Mouse (Mus musculus) T-cell, adult 2 months (primary cell): ENCODE results near the gene 1700037H04Rik.

Source experiments
- DNase-seq: peaks from one replicate; pipeline ENCODE4 v3.0.0; 2022; ENCODE audit warnings: low spot score

1700037H04Rik gene

DNA sequence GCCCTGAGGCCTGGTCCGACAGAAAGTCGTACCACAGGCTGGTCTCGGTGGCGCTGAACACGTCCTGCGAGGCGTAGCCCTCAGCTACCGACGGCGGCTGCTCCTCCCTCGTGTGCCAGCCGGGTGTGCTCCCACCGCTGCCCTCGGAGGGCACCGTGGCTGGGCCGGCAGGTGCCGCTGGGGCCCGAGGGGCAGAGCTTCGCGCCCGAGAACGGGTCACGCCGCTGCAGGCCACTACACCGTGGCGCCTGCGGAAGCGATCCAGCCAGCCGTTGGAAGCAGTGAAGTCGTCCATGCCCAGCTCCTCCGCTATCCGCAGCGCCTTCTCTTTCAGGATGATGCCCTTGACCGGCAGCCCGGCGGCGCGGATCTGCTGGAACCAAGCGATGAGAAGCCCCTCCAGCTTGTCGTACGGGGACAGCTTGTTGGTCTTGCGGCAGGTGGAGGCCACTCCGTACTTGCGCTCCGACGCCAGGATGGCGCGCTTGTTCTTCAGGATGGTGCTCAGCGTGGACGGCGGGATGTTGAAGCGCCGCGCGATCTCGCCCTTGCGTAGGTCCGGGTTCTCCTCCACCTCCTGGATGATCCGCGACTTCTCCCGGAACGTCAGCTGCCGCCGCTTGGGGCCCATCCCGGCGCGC is 19.5 kb upstream of the 1700037H04Rik start:
- peak; percentile 41 for DNase-seq

DNA sequence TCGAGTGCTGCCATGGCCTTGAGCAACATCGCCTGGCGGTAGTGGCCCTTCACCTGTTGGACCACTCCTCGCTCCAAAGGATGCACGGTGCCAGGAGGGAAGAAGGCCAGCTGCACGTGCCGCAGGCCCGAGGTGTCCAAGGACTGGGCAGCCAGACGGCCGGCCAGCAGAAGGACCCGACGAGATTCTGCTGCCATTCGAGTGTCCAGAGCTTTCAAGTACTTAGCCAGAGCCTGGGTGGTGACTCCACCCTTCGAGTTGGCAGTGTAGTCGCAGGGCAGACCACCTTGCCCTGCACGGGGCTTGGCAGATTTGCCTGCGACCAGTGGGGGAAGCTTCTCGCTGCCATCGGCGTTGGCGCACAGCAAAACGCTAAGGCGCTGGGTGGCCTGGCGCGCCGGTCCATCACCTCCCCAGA is 19.0 kb upstream of the 1700037H04Rik start:
- DNase-seq: no peak

DNA sequence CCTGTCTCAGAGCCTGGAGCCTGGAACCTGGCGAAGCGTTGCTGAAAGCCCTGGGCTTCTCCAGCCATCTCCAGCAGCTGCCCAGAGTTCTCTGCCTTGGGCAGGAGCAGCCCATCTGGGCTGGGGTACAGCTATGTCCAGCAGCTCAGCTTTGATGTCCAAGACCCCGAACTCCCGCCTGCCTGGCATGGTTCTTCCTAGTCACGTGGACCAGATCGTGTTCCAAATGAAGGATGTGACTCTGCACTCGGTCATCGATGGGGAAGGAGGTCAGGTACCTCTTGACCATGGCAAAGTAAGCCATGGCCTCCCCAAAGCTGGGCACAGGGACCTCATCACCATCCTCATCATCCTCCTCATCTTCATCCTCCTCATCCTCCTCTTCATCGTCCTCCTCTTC is 18.1 kb upstream of the 1700037H04Rik start:
- DNase-seq: no peak

DNA sequence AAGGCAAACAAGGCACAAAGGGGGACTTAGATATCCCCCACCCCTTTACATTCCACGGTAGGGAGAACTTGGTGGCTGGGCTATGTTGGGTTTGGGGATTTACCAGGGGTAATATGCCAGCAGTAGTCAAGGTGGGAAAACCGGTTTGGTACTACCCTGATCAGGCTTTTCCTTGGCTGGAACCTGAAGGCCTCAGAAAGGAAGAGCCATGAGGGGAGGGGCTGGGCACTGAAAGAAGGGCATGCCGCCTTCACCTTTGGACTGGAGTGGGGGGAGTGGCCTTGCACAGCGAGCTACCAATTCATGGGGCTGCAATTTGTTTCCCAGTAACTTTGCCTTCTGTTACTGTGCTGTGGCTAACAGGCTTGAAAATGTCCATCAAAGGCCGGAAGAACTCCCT is 16.6 kb upstream of the 1700037H04Rik start:
- no peak for DNase-seq

DNA sequence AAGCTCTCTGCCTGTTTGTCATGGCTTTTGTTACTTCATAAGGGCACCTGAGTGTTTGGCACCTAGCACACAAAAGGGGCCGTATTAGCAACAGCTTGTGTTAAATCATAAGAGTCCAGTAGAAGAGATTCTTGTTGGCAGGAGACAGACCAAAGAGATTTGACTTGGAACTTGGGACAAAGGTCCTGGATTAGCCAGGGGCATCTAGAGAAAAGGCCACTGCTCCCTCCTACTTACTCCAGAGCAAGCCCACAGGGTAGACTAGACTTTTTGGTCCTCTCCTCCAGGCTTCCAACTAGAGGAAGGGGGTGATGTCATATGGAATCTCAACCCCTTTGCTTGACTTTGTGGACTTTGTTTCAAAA is 16.0 kb upstream of the 1700037H04Rik start:
- DNase-seq: no peak

DNA sequence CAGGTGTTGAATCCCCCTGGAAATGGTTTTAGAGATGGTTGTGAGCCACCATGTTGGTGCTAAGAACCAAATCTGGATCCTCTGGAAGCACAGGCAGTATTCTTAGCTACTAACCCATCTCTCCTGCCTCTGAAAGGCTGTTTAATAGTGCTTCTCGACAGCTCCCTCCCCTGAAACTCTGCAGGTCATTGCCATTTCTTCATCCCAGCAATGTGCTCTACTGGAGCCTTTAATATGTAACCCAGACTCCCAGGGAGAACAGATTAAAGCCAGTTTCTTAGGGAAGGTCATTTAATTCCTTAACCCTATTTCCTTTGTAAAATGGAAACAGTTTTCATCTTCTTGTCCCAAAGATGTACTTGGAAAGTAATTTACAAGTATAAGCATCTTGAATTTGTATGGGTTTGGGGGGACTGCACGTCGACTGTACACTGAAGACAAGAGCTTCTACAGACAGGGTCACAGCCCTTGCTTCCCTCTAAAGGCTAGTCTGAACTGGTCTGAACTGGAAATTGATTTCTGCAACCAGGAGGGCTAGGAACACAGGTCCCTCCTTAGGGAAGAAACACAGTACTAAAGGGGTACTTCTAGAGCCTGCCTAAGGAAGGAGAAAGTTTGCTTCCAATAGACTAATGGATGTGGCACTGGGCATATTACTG is 15.5 kb upstream of the 1700037H04Rik start:
- no peak for DNase-seq

DNA sequence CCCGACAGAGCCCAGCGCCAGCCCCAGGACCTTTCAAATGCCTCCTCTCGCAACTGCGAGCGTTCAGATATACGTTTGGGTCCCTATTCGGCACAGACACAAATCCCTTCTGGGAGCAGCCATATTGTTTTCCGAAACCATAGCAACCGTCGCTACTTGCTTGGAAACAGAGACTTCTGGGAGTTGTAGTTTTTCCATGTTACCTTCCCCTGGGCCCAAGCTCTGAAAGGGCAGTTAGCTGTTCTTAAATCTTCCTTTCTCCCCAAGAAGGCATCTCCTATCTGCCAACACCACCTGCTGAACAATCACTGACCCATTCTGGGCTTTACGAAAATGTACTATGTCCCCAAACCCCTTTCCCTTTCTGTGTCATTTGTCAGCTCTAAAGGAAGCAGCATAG is 14.8 kb upstream of the 1700037H04Rik start:
- peak; percentile 71 for DNase-seq

DNA sequence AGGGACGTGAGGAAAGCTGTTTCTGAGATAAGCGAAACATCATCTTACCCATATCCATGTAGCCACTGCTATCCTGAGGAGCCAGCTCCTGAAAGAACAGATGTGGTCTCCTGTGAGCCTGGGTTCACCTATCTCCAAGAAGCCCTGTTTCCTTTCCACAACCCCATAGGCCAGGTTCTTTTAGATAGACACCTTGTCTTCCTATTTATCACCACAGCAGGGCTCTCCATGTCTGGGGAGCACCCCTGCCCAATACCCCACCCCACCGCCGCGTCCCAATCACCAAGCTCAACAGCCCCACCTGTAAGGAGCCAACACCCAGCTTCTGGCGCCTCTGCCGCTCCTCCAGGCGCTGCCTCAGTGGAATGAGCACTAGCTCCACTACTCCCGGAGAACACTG is 12.4 kb upstream of the 1700037H04Rik start:
- DNase-seq: no peak

DNA sequence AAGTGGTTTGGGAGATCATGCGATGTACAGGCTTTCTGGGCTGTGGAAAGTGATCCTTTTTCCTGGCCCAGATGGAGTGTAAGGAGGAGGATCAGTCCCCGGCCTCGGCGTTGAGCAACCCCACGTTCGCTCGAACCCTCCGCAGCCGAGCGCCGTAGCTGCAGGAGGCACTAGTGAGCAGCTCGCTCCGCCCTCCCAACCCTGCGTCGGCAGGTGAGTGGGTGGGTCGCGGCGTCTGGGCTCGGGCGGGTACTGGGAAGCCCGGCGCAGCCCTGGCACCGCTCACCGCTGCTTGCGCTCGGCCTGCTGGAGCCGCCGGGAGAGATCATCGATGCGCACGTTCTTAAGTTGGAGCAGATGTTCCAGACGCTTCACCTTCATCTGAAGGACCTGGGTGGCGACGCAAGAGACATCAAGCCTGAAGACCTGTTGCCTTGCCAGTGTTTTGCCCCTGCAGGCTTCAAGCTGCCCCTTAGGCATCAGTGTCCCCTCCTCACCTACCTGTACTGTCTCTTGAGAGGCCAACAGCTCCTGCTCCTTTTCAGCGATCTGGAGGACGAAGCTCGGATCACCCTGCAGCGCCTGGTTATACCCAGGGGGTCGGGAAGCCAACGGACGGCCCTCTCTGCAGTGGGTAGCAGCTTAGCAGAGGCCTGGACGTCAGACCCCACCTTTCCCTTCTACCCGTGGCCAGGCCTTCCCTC is 11.7 kb upstream of the 1700037H04Rik start:
- DNase-seq: peak; percentile 58

DNA sequence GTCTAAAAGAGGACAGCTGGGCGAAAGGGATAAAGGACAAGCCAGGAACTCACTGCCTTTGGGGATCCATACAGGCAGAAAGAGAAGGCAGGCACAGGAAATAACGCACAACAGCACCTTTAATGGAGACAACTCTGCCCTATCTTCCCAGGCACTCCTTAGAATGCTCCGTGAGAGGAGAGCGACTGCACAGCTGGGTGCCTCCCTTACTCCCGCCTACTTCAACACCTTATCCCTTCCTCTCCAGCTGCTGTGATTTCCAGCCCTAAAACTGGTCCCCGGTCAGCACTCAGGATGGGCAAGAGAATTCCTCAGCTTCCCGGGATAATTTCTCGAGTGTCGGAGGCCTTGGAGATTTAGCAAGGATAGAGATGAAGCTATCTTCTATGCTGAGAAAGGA is 11.1 kb upstream of the 1700037H04Rik start:
- no peak for DNase-seq

DNA sequence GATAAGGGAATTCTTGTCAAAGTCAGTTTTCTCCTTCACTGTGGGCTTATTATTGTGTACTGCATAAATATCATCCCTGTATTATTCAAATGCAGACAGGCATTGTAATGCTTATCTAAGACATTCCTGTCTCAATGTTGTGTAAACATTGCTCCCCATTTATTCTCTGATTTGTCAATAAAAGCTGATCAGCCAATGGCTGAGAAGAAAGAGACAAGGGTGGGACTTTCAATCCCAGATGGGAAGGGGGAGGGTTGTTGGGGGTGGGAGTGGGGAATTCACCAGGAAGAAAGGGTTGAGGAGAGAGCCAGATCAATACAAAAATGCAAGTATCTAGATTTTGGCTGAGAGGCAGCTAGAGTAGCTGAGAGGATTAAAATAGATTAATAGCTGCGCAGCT is 9.0 kb upstream of the 1700037H04Rik start:
- no peak for DNase-seq

DNA sequence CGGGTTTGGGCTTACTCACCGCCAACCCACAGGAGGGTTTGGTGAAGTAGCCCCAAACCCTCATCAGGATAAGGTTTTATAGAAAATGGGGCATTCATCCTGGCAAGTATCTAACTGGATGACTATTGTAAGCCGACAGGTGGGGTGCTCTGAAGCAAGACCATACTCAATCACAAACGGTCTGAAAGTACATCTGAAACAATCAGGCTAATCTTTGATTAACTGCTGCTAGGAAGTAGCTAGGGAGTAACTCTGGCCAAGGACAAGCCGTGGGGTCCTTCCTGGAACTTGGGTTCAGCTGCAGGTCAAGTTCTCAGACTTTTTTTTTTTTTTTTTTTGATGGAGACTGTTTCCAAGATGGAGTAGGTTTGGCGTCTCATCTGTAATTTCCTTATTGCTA is 8.1 kb upstream of the 1700037H04Rik start:
- no peak for DNase-seq

DNA sequence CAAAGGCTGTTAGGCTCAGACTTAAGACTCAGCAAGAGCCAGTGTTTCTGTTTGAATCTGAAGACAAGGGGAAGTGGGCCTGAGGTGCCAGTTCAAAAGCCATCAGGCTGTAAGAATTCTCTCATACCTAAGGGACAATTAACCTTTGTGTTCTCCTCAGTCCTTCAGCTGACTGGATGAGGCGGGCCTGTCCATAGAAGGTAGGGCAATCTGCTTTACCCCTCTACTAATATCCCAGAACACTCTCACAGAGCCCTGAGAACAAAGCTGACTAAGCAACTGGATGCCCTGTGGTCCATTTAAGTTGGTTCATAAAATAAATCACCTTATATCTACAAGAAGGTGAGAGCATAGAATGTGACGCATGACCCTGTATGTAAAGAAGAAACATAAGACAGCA is 6.3 kb upstream of the 1700037H04Rik start:
- DNase-seq: no peak

DNA sequence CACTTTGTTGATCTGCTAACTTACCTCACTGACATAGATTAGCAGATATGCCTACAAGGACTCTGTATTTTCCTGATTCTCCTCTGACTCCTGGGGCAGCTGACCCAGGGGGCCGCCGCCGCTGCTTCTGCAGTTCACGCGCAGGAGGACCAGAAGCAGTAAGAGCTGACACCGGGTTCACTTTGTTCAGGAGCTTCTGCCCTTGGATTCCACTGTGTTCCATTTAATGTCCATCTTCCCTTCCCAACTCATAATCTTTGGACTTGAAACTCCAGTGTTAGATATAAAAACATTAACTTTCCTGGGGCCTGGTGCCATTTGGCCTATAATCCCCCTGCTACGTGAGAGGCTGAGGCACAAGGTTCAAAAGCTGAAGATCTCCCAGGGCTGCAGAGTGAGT is 4.0 kb upstream of the 1700037H04Rik start:
- no peak for DNase-seq

DNA sequence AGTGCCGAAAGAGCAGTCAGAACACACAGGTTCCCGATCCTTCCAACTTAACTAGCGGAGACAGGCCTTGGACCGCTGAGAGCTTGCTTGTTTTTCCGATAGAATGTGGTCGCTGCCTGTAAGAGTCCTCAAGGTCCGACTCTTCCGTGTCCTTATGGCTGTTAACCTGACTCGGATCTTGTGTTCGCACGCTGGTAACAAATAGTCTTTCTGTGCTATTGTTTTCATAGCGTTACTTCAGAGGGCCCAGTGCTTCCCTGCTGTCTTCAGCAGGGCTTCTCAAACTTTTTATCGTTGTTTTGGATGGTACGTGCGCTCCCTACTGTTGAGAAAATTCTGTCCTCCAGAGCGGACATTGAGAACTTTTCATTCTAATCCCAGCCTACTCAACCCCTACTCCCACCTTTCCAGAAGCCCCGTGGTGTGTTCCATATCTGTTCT is 810 bp upstream of the 1700037H04Rik start:
- DNase-seq: peak; percentile 3

DNA sequence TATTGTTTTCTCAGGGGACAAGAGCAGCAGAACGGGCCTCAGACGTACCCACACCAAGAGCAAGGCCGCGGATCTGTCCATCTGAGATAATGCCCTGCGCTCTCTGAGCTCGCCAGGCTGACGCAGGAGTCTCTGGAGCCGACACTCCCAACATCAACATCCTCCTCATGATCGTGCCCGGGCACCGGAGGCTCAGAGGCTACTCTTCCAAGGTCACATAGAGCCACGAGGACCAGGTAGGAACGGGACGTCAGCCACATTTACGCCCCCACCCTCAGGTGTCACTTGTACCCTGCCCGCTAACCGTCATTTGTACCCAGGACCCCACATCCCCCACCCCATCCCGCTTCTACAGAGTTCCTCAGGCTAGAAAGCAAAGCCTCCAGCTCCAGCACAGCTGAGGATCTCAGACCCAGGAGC is 380 bp downstream of the 1700037H04Rik start:
- no peak for DNase-seq

DNA sequence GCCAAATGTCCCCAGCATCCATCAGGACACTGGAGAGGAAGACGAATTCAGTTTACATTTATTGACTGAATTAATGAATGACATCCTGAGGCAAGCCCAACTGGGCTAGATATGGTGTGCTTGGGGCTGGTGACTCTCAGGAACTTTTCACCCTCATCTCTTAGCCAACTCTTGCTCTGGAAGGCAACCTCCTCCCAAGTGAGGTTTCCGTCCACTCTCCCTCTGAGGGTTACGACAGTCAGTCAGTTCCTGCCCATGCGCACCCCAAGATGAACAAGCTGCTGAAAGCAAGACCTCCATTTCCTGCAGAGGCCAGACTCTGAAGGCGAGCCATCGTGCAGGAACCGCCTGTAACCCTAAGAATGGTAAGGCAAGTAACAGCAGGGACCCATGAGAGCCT is 2.9 kb downstream of the 1700037H04Rik start:
- no peak for DNase-seq

DNA sequence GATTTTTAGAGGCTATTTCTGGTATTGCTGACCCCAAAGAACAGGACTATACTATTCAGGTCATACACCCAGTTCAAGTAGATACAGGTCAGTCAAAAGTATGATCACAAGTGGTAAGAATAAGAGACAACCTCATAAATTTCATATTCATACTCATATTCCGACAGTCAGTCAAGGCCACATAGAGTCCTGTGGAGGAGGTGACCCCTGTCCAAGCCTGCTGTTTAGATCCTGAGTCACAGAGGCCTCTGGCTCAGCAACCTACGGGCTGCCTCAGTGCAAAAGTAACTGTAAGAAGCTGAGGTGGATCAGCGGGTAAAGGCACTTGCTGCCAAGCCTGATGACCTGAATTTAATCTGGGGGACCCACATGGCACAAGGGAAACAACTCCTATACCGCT is 5.8 kb downstream of the 1700037H04Rik start:
- DNase-seq: no peak

DNA sequence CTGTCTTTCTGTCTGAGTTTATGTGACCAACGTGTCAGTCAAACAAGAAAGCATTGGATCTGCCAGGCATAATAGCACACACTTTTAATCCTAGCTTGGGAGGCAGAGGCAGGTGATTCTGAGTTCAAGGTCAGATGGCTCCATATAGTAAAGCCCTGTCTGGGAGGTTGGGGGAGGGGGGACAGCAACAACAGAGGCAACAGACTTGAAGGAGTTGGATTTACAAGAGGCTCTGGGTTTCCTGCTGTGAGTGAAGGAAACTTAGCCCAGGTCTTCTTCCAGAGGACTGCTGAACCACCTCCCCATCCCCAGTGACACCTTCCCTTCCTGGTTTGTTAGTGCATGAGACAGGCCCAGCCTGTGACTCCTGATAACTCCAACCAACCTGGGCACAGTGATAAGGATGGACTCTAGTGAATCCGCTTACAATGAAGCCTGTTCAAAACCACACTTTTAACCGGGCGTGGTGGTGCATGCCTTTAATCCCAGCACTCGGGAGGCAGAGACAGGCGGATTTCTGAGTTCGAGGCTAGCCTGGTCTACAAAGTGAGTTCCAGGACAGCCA is 7.6 kb downstream of the 1700037H04Rik start:
- no peak for DNase-seq

DNA sequence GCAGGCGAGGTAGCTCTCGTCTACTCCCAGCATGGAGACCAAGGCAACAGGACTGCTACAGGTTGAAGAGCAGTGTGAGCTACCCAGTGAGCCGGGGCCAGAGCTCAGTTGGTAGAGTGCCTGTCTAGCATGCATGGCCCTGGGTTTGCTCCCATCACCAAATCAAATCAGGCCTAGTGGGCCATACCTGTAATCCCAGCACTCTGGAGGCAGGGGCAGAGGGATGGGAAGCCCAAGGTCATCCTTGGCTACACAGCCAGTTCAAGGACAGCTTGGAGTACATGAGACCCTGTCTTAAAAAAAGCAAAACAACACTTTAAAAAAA is 10.7 kb downstream of the 1700037H04Rik start:
- DNase-seq: no peak

DNA sequence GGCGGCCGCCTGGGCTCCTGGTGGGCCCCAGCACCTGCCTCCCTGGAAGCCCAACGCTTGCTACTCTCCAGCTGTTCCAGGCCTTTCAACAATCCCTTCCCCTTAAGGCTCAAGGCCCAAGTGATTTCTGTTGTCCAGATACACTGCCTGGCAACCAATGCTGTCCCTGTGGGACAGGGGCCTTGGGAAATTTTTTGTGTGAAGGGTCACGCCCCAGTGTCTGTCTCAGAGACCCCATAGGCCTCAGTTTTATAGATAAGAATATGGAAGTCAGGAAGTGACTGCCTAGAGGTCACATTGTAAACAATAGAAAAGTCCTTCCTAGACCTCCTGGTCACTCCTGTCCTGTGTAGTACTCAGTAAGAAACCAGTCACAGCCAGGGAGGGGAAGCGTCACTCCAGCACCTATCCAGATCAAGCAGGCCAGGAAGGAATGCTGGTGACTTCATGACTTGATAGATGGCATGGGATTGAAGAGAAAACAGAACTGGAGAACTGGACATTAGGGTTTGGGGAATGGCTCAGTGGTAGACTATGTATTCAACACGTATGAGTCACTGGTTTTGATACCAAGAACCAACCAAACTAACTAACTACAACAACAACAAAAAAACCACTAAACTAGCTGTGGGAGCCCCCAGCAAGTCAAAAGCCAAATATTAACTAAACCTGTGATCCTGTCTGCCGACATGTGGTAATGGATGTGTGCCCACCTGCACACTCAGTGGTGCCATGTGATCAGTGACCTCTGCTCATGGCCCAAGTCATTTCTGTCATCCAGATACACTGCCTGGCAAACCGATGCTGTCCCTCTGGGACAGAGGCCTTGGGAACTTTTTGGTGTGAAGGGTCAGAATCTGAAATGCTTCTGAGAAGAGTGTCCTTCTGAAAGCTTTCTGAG is 11.3 kb downstream of the 1700037H04Rik start:
- no peak for DNase-seq

DNA sequence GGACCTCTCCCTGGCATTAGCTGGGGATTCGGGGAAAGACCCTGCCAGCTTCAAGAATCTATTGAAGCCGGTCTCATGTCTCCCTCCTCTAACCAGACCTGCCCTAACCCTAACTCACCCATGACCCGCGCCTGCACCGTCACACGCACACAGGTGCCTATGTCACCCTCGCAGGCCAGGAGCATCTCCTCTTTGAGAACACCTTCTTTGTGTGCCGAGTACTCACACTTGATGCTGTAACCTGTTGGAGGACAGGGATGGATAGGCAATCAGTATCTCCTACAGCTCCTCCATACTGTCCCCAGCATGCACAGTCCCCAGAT is 12.9 kb downstream of the 1700037H04Rik start:
- no peak for DNase-seq
